Mouse (Mus musculus) thymus, adult 2 months (tissue): ENCODE results near the gene Antxr2.

Experiments used
- CTCF ChIP-seq: fragments of 200-500 bp; IDR thresholded peaks from 2 replicates; pipeline ENCODE4 v1.5.1; 2012; ENCODE audit warnings: mild to moderate bottlenecking, control low read depth, low read length, moderate library complexity, borderline replicate concordance; ENCODE audit not compliant: control insufficient read depth, poor library complexity, insufficient read depth; ENCODE audit errors: extremely low read depth
- POLR2A ChIP-seq: fragments of 200-500 bp; IDR thresholded peaks from 2 replicates; pipeline ENCODE4 v1.6.1; 2012; ENCODE audit warnings: mild to moderate bottlenecking, low read length, control low read depth, moderate library complexity; ENCODE audit not compliant: control insufficient read depth, poor library complexity, insufficient read depth; ENCODE audit errors: extremely low read depth

GRCm38 (mm10) chr5:97962512-97962911 lies 68.3 kb downstream of the Antxr2 start:
- TF ChIP-seq CTCF (no peak), POLR2A (no peak)
